Mouse (Mus musculus) lung, embryonic 16.5 days (tissue): ENCODE results near the gene Gm8693. TPM values are rescaled to one million over a fixed set of nuclear protein-coding genes. Genes with fewer than 3 reads are reported as not detected.
"Not testable (repeated sequence)": the region's sequence is repeated elsewhere in the genome, so short reads cannot be mapped to it uniquely, and the experiment has no call there.

Experiments used
- ATAC-seq: fragments of 200-750 bp; cut with Nextera tagmentation; 2 replicates; pipeline ENCODE4 v1.8.0; 2017; ENCODE audit warnings: low read depth, mild to moderate bottlenecking, moderate library complexity
- H3K27ac ChIP-seq: fragments of 300-500 bp; sonication (generic); 2 replicates; pipeline ENCODE4 v1.5.1; 2014; ENCODE audit warnings: mild to moderate bottlenecking, control low read depth, low read length
- H3K27me3 ChIP-seq: fragments of 300-500 bp; sonication (generic); 2 replicates; pipeline ENCODE4 v1.6.1; 2014; ENCODE audit warnings: low read depth, low read length, mixed read lengths; ENCODE audit not compliant: control insufficient read depth, insufficient read depth
- H3K36me3 ChIP-seq: fragments of 300-500 bp; sonication (generic); 2 replicates; pipeline ENCODE4 v1.6.1; 2014; ENCODE audit warnings: low read length; ENCODE audit not compliant: control insufficient read depth, insufficient read depth
- H3K4me1 ChIP-seq: fragments of 300-500 bp; sonication (generic); replicated peaks from 2 replicates; pipeline ENCODE4 v1.6.1; 2014; ENCODE audit warnings: low read length, mixed read lengths; ENCODE audit not compliant: control insufficient read depth, insufficient read depth
- H3K4me2 ChIP-seq: fragments of 300-500 bp; sonication (generic); 2 replicates; pipeline ENCODE4 v1.6.1; 2014; ENCODE audit warnings: low read depth, low read length, control low read depth
- H3K4me3 ChIP-seq: fragments of 300-500 bp; sonication (generic); 2 replicates; pipeline ENCODE4 v1.5.1; 2014; ENCODE audit warnings: mild to moderate bottlenecking, low read length, control low read depth
- H3K9ac ChIP-seq: fragments of 300-500 bp; sonication (generic); 2 replicates; pipeline ENCODE4 v1.6.1; 2014; ENCODE audit warnings: low read length, control low read depth
- H3K9me3 ChIP-seq: fragments of 300-500 bp; sonication (generic); 2 replicates; pipeline ENCODE4 v1.6.1; 2016; ENCODE audit warnings: low read length; ENCODE audit not compliant: control insufficient read depth
- WGBS: fragments of 180-500 bp; shearing (Covaris S2); extraction: QIAGEN DNeasy Blood & Tissue Kit; methylation state at CpG from one replicate; pipeline ENCODE4 v1.1.7; 2014; 5-methylcytosine and 5-hydroxymethylcytosine counted together
- polyA plus RNA-seq: library from polyadenylated mRNA; unstranded; fragments of >200 nt; fragmentation: Nextera tagmentation; extraction: Ambion mirVana; gene quantifications from 2 replicates; pipeline ENCODE4 v1.2.1, GENCODE M21; 2015

Gm8693 gene
- polyA plus RNA-seq, result not detected in 2 replicates

GRCm38 (mm10) chr7:22692217-22692616, at the start of gene Gm8693:
Gene Gm8693 (minus strand): TSS chr7:22692317.
- not testable (repeated sequence) for H3K4me1 ChIP-seq, H3K27me3 ChIP-seq, H3K4me2 ChIP-seq, H3K27ac ChIP-seq, H3K4me3 ChIP-seq, ATAC-seq, H3K9ac ChIP-seq, H3K36me3 ChIP-seq, H3K9me3 ChIP-seq
- WGBS, result no CpG with 5 or more reads among the region's 2 CpGs

- no CpG with 5 or more reads among the region's 1 CpGs for WGBS
- H3K4me3 ChIP-seq, ATAC-seq: not testable (repeated sequence)
Measured at GRCm38 (mm10) chr7:22719610-22720009, 27.5 kb upstream of the Gm8693 start, which contains the start of gene Gm4567. Gene Gm4567 (minus strand): TSS chr7:22719710.

GRCm38 (mm10) chr7:22657718-22658117, 34.4 kb downstream of the Gm8693 start, which contains the start of gene Vmn1r155:
Gene Vmn1r155 (plus strand): TSS chr7:22658018.
- not testable (repeated sequence) for H3K27ac ChIP-seq, H3K36me3 ChIP-seq, H3K9ac ChIP-seq, H3K9me3 ChIP-seq, H3K27me3 ChIP-seq, H3K4me2 ChIP-seq, ATAC-seq, H3K4me1 ChIP-seq, H3K4me3 ChIP-seq
- no CpG with 5 or more reads among the region's 3 CpGs for WGBS

More at GRCm38 (mm10) chr7:22719610-22720009, 27.5 kb upstream of the Gm8693 start, which contains the start of gene Gm4567:
- not testable (repeated sequence) for H3K27me3 ChIP-seq, H3K36me3 ChIP-seq, H3K4me1 ChIP-seq, H3K9me3 ChIP-seq, H3K9ac ChIP-seq, H3K27ac ChIP-seq, H3K4me2 ChIP-seq

Other genes starting within 250 kb of the Gm8693 start
- gene Gm10665, start 228.2 kb downstream of the Gm8693 start, polyA plus RNA-seq, result not detected in 2 replicates
- gene Vmn1r151, start 192.6 kb downstream of the Gm8693 start, polyA plus RNA-seq, result not detected in 2 replicates
- gene Vmn1r152, start 169.3 kb downstream of the Gm8693 start, polyA plus RNA-seq, result not detected in 2 replicates
- not detected in 2 replicates for gene Gm8677, start 157.4 kb downstream of the Gm8693 start, polyA plus RNA-seq
- gene Gm4201, start 127.0 kb downstream of the Gm8693 start, polyA plus RNA-seq, result not detected in 2 replicates
- gene Gm4565, start 104.2 kb downstream of the Gm8693 start, polyA plus RNA-seq, result not detected in 2 replicates
- not detected in 2 replicates for gene Vmn1r155, start 34.3 kb downstream of the Gm8693 start, polyA plus RNA-seq
- not detected in 2 replicates for gene Gm4567, start 27.4 kb upstream of the Gm8693 start, polyA plus RNA-seq
- not detected in 2 replicates for gene Vmn1r157, start 69.4 kb upstream of the Gm8693 start, polyA plus RNA-seq
- gene Vmn1r158, start 98.5 kb upstream of the Gm8693 start, polyA plus RNA-seq, result not detected in 2 replicates
- gene Vmn1r159, start 151.3 kb upstream of the Gm8693 start, polyA plus RNA-seq, result not detected in 2 replicates
- not detected in 2 replicates for gene Vmn1r160, start 178.9 kb upstream of the Gm8693 start, polyA plus RNA-seq